Comparison of ENCODE assay signal across 12 mouse cellular contexts in genomic region chr4:128514496-128514895, GRCm38 (mm10).
"Had no signal": no experiment of that assay in that cellular context is flagged by ENCODE, and none has a peak within 500 bp of the region (broad histone marks: within the 10 kb centered on the region; RNA-seq: fewer than 3 reads in every experiment).

No protein-coding gene starts in this region.

- DNase-seq: liver, postnatal 0 days; lung, adult 2 months; lung, postnatal 4 days; midbrain, embryonic 14.5 days; retina, postnatal 1 day; right cerebral cortex, adult 18-20 months; right cerebral cortex, postnatal 25 days; right cerebral cortex, postnatal 4 days; spleen, adult 18-20 months; thymus, adult 18-20 months; thymus, postnatal 25 days; thymus, postnatal 4 days had no signal
